ENCODE assay signal across 26 mouse cellular contexts in genomic region chr14:73891451-73891850, GRCm38 (mm10).
DNase-seq lines count a peak whose midpoint lies in the region; ATAC-seq and TF ChIP-seq lines count a peak whose summit lies in the region.
"Had no signal": no experiment of that assay in that cellular context is flagged by ENCODE, and none has a peak within 500 bp of the region (broad histone marks: within the 10 kb centered on the region; RNA-seq: fewer than 3 reads in every experiment).

No protein-coding gene starts in this region.

- H3K4me2 ChIP-seq in intestine, embryonic 16.5 days (ENCODE audit: low read depth, low read length), result no peak overlapping the region
- H3K4me2 ChIP-seq: embryonic facial prominence, embryonic 13.5 days; embryonic facial prominence, embryonic 15.5 days; forebrain, embryonic 12.5 days had no signal

- DNase-seq in G1E (ENCODE audit: low spot score), result no peak
- no peak for DNase-seq in adrenal gland, adult 8-10 months
- DNase-seq in kidney, adult 9 months, result no peak
- DNase-seq: adrenal gland, postnatal 10 days; adrenal gland, postnatal 25 days; B cell, adult 2 months; cerebellum, adult 11 months; cerebellum, adult 18-20 months; cerebellum, adult 8-10 months; cerebellum, adult 9-11 months; cerebellum, postnatal 14 days; cerebellum, postnatal 36 days; embryo, embryonic 11 days had no signal

- H3K4me3 ChIP-seq in G1E (ENCODE audit: low read depth, low read length), result no peak overlapping the region
- no peak overlapping the region for H3K4me3 ChIP-seq in intestine, embryonic 16.5 days (ENCODE audit: low read length)
- H3K4me3 ChIP-seq: embryonic facial prominence, embryonic 13.5 days; embryonic facial prominence, embryonic 15.5 days; forebrain, embryonic 10.5 days; forebrain, embryonic 12.5 days had no signal

- H3K36me3 ChIP-seq in G1E (replicated peaks), result no peaks in the 10 kb centered on the region
- H3K36me3 ChIP-seq in intestine, embryonic 16.5 days (ENCODE audit: control insufficient read depth, insufficient read depth, low read length), result no peaks in the 10 kb centered on the region
- H3K36me3 ChIP-seq: embryonic facial prominence, embryonic 13.5 days; embryonic facial prominence, embryonic 15.5 days; forebrain, embryonic 10.5 days; forebrain, embryonic 12.5 days had no signal

- H3K4me1 ChIP-seq in G1E (ENCODE audit: insufficient read depth, low read depth, low read length), result peaks cover 25% of the 10 kb centered on the region
- H3K4me1 ChIP-seq in intestine, embryonic 16.5 days (ENCODE audit: control insufficient read depth, insufficient read depth, low read length), result no peaks in the 10 kb centered on the region
- H3K4me1 ChIP-seq: embryonic facial prominence, embryonic 13.5 days; embryonic facial prominence, embryonic 15.5 days; forebrain, embryonic 10.5 days; forebrain, embryonic 12.5 days had no signal

- peak; percentile 24; the same call in 1 of the 2 replicates for ATAC-seq in G1E (ENCODE audit: extremely low read depth, insufficient number of reproducible peaks, low FRiP score, poor library complexity, severe bottlenecking)
- peak; percentile 62 for ATAC-seq in erythroblast, adult 5-6 weeks (replicated peaks; ENCODE audit: low FRiP score, poor library complexity, severe bottlenecking)
- peak; percentile 61 for ATAC-seq in megakaryocyte progenitor cell, adult 5-6 weeks (replicated peaks; ENCODE audit: poor library complexity)
- ATAC-seq in intestine, embryonic 16.5 days, result no peak
- ATAC-seq: activated CD4-positive, CD25-positive, alpha-beta regulatory T cell, adult 4 months; CD4-positive, CD25-positive, alpha-beta regulatory T cell, adult 4 months; forebrain, embryonic 14.5 days; forebrain, embryonic 16.5 days; Patski had no signal

- TF ChIP-seq CTCF in G1E (IDR thresholded peaks at IDR 0.05; ENCODE audit: low read depth, low read length), result no peak

- no peaks in the 10 kb centered on the region for H3K27me3 ChIP-seq in G1E (ENCODE audit: insufficient read depth, low read length)
- no peaks in the 10 kb centered on the region for H3K27me3 ChIP-seq in intestine, embryonic 16.5 days (replicated peaks; ENCODE audit: control insufficient read depth, insufficient read depth, low read length)
- H3K27me3 ChIP-seq: CH12.LX; embryonic facial prominence, embryonic 13.5 days; embryonic facial prominence, embryonic 15.5 days; forebrain, embryonic 12.5 days had no signal

- no peak overlapping the region for H3K27ac ChIP-seq in intestine, embryonic 16.5 days (ENCODE audit: low read length)
- H3K27ac ChIP-seq: embryonic facial prominence, embryonic 13.5 days; embryonic facial prominence, embryonic 15.5 days; forebrain, embryonic 10.5 days; forebrain, embryonic 12.5 days had no signal

- H3K9ac ChIP-seq in intestine, embryonic 16.5 days (ENCODE audit: low read depth, low read length), result no peak overlapping the region
- H3K9ac ChIP-seq: embryonic facial prominence, embryonic 13.5 days; embryonic facial prominence, embryonic 15.5 days; forebrain, embryonic 12.5 days had no signal

- 77% methylated on average over 2 of the region's 2 CpGs for WGBS in intestine, embryonic 16.5 days

- no peaks in the 10 kb centered on the region for H3K9me3 ChIP-seq in G1E (replicated peaks)
- no peaks in the 10 kb centered on the region for H3K9me3 ChIP-seq in intestine, embryonic 16.5 days (ENCODE audit: control insufficient read depth, low read length)
- H3K9me3 ChIP-seq: embryonic facial prominence, embryonic 13.5 days; embryonic facial prominence, embryonic 15.5 days; forebrain, embryonic 10.5 days; forebrain, embryonic 12.5 days had no signal
